Mouse (Mus musculus) G1E-ER4 (cell line): ENCODE data around the gene Vmn1r46. TPM values are rescaled to one million over a fixed set of nuclear protein-coding genes. Genes with fewer than 3 reads are reported as not detected.
"Not testable (repeated sequence)": the region's sequence is repeated elsewhere in the genome, so short reads cannot be mapped to it uniquely, and the experiment has no call there.

ENCODE experiments used
- GATA1 ChIP-seq: IDR thresholded peaks from one replicate; pipeline ENCODE4 v1.8.0; 2012; ENCODE audit warnings: low read length, inconsistent platforms
- polyA plus RNA-seq: library from polyadenylated mRNA; stranded (reverse); fragments of >175 nt; gene quantifications from 2 replicates; pipeline ENCODE4 v1.2.3, GENCODE M21; 2012

Gene Vmn1r46
- polyA plus RNA-seq, result not detected in 2 replicates

DNA sequence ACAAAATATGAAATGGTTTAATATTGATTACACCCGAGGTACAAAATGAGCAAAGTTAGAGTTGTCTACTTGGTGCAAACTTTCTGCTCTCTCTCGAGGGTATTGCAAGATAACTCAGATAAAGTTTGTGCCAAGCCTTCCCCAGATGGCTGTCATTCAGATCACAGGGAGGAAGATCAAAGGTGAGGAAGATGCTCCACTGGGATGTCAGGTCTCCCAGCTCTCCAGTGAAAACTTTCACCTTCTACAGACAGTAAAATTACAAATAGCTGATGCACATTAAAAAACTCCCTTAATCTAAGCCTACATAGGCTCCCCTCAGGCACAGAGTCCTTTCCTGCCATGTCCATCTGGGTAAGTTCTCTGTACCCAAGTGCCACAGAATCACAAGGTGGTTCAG is at the start of gene Vmn1r46:
Vmn1r46 (plus strand) TSS at position 301 of the 400 bp plus-strand sequence.
- no peak for TF ChIP-seq GATA1

DNA sequence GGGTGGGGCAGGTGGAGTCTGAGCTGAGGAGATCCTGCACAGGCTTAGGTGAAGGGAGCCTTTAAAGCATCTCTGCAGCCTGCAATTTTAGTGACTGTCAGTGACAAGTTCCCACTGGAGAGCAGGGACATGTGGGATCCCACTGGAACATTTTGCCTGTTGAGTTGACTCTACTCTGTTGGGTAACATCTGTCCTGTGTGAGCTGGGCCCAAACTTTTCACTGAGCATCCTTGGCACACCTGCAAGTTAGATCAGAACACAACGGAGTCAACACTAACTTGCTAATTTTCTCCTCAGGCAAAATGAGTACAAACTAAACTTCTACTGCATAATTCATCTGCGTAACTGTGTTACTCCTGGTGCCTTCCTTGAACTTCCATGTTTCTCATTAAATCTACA is 28.6 kb upstream of the Vmn1r46 start, which contains the start of gene Vmn1r45:
Vmn1r45 (minus strand) TSS at position 101 of the 400 bp plus-strand sequence.
- TF ChIP-seq GATA1, result not testable (repeated sequence)

- TF ChIP-seq GATA1, result no peak
Observed at GRCm38 (mm10) chr6:89940926-89941325, 28.2 kb upstream of the Vmn1r46 start.

DNA sequence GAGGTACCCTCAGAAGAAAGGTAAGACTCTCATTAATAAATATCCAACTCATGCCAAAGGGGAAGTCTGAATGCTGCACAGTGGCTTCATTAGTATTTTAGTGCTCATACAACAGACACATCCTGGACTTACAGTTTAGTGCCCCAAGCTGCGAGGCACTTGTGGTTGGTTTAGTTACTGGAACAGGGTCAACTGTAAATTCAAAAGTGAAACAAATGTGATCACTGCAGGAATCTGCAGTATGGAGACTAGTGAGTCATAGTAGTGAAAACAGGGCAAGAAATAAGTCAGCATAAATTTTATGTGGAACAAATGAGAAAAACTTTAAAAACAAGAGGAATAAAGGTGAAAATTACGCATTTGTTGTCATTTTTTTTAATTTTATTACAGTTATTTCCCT is 15.6 kb upstream of the Vmn1r46 start:
- no peak for TF ChIP-seq GATA1

DNA sequence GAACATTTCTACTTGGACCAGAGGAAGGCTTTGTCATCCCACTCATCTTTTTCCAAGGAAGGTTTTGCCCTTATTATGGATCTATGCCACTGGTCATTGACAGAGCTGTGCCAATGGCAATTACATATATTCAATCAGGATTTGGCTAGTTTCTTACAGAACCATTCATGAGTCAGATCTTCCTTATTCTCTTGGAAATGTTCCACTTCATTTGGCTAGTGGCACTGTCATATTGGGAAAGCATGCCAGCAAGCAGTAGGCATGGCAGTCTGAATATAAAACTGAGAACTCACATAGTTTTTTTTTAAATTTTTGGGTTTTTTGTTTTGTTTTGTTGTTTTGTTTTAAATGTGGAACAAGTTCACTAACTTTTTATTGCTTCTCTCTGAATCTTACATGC is 2.8 kb upstream of the Vmn1r46 start:
- TF ChIP-seq GATA1, result no peak

DNA sequence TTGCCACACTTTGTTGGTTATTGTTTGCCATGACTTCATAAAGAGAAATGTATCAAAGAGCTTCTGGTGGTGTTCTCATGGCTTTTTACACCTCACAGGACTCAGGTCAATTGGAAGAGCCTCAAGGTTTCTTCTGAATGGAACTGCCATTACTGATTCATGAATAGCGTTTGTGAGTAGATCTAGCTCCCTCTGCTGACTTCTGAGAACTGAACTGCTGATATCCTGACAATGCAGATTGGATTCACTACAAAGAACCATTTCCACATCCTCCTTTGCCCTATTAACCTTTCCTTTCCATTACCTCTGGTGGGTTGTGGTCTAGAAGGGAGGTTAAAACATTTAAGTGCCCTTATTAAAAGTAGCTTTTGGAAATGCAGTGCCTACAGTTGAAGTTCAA is 16.9 kb downstream of the Vmn1r46 start:
- no peak for TF ChIP-seq GATA1

DNA sequence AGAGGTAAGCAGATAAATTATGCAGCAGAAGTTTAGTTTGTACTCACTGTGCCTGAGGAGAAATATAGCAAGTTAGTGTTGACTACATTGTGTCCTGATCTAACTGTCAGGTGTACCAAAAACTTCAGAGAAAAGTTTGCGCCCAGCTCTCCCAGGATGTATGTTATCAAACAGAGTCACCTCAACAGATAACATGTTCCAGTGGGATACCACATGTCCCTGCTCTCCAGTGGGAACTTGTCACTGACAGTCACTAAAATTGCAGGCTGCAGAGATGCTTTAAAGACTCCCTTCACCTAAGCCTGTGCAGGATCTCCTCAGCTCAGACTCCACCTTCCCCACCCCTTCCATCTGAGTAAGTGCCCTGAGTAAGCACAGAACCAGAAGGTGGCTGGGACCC is 46.7 kb downstream of the Vmn1r46 start, which contains the start of gene Vmn1r47:
Vmn1r47 (plus strand) TSS at position 301 of the 400 bp plus-strand sequence.
- TF ChIP-seq GATA1, result not testable (repeated sequence)

Other genes with a start within 250 kb of the Vmn1r46 start
- gene Vmn1r41, start 228.5 kb upstream of the Vmn1r46 start, polyA plus RNA-seq, result not detected in 2 replicates
- not detected in 2 replicates for gene Vmn1r42, start 92.9 kb upstream of the Vmn1r46 start, polyA plus RNA-seq
- gene Vmn1r43, start 92.9 kb upstream of the Vmn1r46 start, polyA plus RNA-seq, result not detected in 2 replicates
- not detected in 2 replicates for gene Vmn1r44, start 85.7 kb upstream of the Vmn1r46 start, polyA plus RNA-seq
- gene Vmn1r45, start 28.7 kb upstream of the Vmn1r46 start, polyA plus RNA-seq, result not detected in 2 replicates
- gene Vmn1r47, start 46.8 kb downstream of the Vmn1r46 start, polyA plus RNA-seq, result not detected in 2 replicates
- gene Vmn1r48, start 67.5 kb downstream of the Vmn1r46 start, polyA plus RNA-seq, result not detected in 2 replicates
- not detected in 2 replicates for gene Vmn1r49, start 109.2 kb downstream of the Vmn1r46 start, polyA plus RNA-seq
- gene Vmn1r50, start 132.1 kb downstream of the Vmn1r46 start, polyA plus RNA-seq, result not detected in 2 replicates
- gene Vmn1r51, start 153.3 kb downstream of the Vmn1r46 start, polyA plus RNA-seq, result not detected in 2 replicates
- not detected in 2 replicates for gene Vmn1r52, start 205.5 kb downstream of the Vmn1r46 start, polyA plus RNA-seq
- not detected in 2 replicates for gene V1ra8, start 233.5 kb downstream of the Vmn1r46 start, polyA plus RNA-seq